Mouse (Mus musculus) MN1 (cell line): ENCODE results near the gene Lonrf2.
A peak's percentile ranks its signal among the peaks of the same experiment; 100 is the strongest.

ENCODE experiments used
- DNase-seq: peaks from one replicate; pipeline ENCODE4 v3.0.0-alpha.2; 2016; ENCODE audit warnings: low spot score

Gene Lonrf2

DNA sequence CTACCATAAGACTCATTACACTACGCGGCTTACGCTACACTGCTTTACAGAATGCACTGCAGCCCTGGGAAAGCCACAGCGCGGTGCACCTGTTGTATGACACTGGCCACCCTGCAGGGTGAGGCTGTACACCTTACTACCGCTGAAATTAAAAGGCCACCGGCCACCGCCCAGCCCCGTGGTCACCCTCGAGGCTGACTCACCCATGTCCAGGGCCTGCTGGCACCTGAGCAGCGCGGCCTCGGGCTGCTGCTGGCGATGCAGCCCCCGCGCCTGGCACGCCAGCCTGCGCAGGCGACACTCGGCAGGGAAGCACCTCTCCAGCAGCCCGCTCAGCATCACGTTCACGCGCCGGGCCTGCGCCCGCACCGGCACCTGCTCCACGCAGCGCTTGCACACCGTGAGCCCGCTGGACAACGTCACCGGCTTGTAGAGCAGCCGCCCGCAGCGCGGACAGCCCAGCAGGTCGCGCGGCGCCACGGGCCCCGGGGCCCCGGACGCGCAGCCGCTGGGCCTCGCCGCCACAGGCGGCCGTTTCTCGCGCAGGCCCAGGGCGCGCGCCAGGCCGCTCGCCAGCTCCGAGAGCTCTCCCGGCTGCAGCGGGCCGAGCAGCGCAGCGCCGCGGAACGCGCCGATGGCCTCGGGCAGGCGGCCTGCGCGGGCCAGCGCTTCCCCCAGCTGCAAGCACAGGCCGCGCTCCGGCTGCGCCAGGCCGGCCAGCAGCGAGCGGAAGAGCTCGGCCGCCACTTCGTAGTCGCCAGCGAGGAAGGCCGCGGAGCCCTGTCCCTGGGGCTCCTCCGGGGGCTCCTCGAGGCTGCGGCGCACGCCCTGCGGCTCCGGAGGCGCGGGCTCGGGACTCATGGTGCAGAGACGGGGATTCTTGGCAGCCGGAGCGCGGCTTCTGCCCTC lies 689 bp downstream of the Lonrf2 start:
- no peak for DNase-seq

DNA sequence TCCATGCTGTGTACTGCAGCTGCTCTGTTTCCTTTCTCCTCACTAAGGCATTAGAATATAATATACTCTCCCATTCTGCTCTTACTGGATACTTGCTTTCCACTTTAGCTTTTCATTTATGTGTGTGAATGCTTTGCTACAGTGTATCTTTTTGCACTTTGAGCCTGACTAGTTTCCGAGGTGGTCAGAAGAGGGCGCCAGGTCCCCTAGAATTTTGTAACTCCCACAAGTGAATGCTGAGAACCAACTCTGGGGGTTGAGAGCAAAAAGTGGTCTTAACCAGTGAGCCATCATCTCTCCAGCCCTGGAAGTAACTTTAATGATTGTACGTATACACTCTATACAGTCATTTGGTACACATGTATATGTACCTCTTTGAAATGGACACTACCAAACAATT lies 1.6 kb downstream of the Lonrf2 start:
- no peak for DNase-seq

DNA sequence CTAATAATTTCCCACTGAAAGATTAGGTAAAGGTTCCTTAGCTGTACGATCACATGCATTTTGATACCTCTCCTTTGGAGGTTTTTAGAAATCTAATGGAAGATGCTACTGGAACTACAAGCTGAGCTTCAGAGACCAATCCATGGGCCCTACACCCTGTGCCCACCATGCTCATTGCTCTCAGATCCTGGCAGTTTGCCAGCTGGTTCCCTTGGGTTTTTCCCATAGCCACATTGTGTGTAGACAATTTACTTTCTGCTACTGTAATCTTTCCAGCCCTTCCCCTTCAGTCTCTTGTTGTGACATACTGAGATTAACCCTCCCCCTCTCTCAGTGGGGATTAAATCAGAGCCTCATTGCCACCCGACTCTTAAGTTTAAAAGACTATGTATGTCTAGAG lies 11.6 kb downstream of the Lonrf2 start:
- no peak for DNase-seq

DNA sequence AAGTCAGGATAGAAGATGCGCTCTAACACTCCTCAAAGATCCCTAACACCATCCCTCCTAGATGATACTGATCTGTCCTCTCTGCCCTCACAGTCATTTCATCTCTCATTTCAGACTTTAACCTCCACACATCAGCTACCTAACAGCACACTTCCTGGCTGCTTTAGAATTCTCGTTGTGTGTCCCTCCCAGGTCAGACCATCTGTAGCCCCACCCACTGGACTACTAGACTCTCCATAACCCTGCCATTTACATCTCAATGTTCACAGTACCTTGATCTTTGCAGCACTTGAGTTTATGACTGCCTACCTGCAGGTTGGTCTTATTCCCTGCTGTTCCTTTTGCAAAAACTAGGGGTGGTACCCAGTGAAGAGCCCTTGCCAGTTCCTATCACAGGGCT lies 12.7 kb downstream of the Lonrf2 start:
- no peak for DNase-seq

DNA sequence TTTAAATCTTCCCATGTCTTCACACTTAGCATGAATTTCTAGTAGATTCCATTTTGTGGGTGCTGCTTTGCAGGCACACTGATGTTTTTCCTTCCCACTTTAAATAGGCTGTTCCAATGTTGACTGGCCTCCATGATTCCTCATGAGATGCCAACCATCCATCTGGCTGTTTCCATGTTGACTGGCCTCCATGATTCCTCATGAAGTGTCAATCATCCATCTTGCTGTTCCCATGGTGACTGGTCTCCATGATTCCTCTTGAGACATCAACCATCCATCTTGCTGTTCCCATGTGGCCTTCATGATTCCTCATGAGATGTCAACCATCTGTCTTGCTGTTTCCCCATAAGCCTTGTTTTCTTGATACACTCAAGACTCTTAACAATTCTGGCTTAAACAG lies 16.8 kb downstream of the Lonrf2 start:
- DNase-seq, result no peak

DNA sequence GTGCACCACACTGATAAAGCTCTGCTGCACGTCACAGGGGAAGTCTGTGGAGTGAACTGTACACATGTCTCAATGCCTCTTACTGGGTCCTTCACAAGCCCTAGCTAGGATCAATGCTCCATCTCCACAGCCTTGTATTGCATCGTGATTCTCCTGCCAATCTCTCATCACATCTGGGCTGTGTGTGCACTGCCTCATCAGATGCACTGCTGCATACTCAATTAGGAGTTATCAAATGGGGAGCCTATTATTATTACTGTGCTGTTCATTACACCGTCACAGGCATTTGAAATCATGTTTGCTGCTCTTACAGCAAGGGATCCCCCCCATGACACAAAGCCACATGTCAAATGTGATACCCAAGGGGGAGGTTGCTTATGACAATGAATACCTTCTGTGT lies 18.8 kb downstream of the Lonrf2 start:
- no peak for DNase-seq

DNA sequence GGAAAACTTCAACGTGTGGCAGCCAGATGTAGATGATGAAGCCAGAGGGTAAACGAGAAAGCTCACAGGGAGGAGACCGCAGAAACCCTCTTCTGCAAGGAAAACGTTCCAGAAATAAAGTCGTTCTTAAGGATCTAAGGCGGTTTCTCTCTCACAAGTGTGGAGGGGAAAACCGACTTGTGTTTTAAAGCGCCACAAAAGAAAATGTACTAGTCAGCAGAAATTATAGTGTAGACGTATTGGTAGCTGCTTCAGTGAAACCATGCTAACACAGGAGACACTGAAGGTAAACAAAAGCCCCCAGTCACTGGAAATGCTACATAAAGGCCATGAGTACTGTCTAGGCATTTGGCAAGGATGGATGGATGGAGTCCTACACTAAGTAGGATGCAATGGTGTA lies 19.2 kb downstream of the Lonrf2 start:
- no peak for DNase-seq

DNA sequence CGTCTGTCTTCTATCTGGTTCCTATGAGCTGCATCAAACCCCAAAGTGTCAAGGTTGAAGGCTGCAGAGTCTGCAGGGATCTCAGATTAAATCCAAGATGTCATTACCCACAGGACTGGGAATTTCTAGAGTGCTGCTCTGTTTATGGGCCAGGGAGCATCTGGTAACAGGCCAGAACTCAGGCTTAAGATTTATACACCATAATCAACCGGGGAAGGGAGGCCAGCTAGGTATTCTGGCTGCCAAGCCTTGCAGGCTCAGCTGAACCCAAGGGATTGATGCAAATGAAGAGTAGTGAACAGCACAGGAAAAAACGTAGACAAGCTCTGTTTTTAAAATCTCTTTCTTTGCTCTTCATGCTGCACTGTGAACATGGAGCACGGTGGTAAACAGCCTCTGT lies 20.2 kb downstream of the Lonrf2 start:
- DNase-seq, result no peak

DNA sequence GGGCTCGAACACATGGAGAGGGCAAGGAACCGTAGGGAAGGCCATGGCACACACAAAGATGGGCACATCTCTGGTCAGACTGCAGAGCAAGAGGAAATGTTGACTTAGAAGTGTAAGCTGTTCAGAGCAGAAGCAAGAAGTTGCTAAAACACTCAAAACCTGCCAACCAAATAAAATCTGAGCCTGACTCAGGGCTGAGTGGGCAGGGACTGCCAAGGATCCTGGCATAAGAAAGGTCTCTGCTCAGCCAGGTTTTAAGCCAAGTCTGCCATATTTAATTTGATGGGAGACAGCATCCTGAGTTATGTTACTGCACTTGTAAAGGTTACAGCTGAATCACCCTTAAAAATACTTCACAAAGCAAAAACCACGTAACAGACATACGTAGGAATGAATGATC lies 29.4 kb downstream of the Lonrf2 start:
- DNase-seq, result no peak

DNA sequence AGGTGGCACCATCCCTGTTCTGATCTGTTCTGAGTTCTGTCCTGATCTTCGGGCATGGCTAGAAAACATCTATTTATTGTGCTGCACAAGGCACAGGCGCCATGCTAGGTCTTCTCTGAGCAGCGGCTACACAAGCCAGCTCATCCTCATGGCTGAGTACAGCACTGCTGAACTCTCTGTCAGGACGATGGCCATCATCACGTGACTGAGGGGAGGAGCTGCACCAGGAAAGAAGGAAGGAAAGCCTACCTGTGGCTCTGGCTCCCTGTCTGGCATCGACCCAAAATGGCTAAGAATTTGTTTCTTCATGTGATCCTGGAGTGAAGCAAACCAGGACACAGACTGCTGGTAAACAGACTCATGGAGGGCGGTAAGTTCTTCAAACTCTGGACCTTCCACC lies 36.1 kb downstream of the Lonrf2 start:
- DNase-seq, result no peak

DNA sequence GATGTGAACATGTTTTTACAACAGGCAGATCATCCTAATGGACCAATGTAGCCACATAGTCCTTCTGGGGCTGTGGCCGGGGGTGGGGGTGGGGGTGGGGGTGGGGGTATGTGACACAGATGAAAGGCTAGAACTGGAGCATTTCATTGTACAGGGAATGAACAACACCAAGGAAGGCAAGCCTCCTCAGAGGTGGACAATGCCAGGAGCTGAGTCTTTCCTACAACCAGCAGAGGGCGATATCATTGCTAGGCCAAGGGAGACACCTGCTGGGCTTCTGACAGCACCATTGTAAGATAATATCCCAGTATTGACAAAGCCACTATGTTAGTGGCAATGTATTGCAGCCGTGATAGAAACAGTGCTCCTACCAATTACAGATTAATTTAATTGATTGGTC lies 37.2 kb downstream of the Lonrf2 start:
- no peak for DNase-seq

DNA sequence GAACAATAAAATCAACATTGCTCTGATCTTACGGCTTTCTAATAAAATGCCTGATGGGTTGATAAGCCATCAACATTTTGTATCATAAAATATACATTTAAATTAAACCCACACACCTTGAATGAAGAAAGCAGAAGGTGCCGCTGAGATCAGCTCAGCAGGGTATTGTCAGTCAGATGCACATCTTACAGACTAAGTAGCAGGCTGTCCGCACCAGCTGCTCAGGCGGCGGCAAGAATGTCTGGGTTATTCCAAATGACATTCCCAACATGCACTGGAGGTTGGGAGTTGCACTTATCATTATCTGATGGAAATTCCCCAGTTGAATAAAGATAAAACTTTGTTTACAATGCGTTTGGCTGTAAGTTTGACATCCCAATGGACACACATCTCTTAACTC lies 39.6 kb downstream of the Lonrf2 start:
- no peak for DNase-seq

DNA sequence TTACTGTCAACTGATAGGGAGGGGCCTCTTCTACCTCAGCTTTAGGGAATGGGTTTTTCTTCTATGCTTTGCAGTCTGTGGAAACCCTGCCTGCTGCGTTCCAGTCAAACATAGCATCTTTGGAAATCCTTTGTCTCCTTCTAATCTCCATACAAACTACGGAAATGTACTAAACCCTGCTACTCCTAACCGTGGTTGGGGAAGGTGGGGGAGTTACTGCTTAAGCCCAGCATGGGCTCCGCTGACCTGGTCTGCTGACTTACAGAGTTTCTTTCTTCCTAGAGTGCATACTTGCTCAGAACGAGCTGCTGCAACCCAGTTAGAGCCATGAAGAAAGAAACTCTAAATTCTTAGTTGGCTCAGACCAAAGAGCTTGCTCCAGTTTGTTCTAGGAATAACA lies 41.0 kb downstream of the Lonrf2 start:
- no peak for DNase-seq

DNA sequence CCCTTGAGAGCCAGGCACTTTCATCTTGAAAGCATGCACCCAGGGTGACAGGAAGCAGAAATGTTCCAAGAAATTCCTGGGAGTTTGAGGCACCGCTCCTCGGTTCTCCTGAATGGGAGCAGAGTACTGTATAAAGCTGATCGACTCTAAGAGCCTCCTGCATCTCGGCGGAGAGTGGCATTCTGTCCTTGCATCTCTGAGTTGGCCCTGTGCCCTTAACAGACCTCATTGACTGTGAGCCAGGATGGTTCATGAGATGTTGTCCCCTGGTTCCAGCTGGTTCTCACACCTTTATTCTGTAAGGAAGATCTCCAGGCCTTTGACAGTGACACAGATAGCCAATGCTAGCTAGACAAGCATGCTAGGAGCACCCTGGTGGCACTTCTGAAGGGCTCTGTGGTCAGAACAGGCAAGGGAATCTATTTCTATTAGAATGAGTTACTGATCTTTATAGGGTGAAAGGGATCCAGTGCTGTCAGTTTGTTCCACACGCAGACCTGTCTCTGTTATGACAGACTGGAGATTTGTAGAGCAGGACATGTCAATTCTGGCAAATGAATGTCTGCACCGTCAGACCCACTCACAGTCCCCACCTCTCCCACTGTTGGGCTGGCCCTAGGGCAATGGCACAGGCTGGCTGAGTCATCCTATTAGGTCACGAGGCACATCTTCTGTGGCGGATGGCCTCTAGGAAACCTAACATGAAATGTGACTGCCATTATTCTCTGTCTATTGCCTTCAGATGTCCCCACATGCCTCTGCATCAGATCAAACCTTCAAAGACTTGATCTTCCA lies 45.3 kb downstream of the Lonrf2 start:
- DNase-seq, result no peak

DNA sequence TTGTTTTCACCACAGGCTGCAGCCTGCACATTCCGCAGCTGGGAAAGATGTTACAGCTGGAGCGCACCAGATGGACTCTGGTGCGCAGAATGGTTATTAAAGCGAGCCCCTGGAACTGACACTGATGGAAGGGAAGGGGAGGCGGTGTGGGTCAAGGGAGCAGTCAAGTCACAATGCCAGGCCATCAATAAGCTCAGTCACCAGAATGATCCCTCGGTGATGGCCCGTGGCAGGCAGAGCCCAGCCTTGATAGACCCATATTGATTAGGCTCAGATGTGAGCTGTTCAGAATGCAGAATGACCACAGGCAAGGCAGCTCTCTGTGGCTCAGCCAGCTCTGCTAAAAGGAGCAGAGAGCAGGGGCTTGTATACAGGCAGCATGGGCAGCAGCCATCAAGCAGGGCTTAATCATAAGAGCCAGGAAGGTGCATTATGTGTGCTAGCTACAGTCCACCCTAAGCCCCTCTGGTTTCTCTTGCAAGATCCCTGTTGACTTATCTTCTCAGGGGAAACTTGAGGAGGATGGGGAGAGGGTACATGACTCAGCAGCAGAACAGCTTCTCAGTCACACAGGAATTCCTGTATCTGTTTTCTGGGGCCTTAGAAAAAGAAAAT lies 46.4 kb downstream of the Lonrf2 start:
- DNase-seq, result no peak

DNA sequence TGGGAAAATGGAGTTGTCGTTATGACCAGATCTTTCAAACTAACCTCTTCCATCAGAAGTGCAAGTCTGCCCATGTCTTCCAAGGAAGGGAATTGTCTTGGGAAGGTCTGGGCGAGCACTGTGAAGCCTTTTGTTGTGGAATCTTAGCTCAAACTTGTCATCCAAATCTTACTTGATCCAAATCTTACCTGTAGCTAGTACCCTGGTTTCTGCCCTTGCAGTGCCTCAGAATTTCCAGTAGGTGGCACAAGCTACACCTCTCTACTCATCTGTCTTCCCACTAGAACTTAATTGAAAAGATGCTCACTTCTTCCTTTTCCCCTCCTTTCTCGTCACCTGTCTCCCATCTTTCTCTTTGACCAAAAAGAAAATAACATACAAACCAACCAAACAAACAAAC lies 47.6 kb downstream of the Lonrf2 start:
- DNase-seq, result no peak

DNA sequence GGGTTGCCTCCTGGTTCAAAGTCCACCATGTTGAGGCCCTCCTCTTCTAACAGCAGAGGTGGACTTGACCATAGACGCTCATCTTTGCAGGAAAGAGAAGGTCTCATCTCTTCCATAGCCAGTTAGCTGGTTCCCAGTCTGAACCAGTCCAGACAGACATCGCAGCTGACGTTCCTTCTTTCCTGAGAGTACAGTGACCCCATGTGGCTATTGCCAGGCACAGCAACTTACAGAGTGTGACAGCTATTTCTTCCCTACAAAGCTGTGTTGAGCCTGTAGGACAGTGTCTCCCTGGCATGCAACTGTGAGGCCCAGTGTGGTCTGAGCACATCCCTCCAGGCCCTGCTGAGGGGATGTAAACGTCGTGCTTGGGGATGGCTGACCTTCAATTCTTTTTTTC lies 49.1 kb downstream of the Lonrf2 start:
- peak; percentile 26 for DNase-seq

DNA sequence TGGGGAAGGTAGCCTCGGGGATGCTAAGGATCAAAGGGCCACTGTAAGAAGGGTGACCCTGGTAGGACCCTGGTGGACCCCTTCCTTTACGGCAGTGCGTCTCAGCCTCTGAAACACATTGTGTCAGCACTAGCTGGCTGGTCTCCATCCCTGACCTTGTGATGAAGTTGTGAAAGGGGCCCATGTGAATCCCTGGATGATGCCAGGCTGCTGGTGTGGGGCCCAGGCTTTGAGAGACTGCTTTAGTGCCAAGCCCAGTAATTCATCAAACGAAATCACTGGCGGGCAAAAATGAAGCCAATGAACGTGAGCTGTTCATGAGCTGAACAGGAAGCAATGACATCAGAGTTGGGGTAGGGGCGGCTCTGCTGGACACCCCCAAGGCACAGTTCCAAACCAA lies 50.2 kb downstream of the Lonrf2 start:
- DNase-seq, result no peak

DNA sequence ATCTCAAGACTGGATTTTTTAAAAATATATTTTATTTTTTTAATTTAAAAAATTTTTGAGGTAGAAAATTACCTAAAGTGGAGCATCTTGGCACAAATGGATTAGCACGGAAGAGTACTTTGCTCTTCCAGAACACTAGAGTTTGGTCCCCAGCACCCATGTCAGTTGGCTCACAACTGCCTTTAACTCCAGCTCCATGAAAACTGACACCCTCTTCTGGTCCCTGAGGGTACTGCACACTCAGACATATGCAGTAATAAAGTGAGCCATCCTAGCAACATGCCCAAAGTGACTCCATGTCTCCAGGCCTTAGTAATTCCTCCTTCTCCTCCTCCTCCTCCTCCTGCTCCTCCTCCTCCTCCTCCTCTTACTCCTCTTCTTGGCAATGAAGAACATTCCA lies 58.2 kb downstream of the Lonrf2 start:
- no peak for DNase-seq

DNA sequence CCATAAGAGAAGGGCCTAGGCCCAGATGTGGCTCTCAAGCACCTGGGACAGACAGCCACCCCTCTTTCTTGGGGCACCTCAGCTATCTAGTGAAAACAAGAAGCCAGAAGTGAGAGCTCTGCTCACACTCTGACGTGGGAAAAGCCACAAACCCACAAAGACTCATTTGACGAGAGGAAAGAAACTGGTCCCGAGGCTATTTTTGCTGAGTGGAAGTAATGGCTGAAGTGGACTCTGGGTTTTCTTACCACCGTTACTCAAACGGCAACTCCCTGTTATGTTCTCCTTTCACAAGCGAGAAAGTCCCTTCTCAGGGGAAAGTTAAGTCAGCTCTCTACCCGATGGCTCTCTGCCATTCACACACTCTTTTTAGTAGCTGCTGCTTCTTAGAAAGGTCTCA lies 59.0 kb downstream of the Lonrf2 start:
- no peak for DNase-seq

DNA sequence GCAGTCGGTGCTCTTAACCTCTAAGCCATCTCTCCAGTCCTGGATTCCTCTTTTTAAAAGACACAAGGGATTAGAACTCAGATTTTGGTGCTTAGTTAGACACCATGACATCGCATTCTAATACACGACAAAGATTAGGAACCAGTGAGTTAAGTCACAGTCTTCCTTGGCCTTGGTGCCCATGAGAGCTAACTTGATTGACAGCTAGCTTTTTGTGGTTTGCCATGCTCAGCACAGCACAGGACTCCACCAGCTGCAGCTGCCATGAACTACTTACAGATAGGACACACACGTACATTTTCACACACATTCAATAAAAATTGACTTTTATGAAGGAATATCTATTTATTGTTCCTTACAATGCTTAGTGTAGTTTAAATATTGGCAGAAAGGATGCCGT lies 60.8 kb downstream of the Lonrf2 start:
- DNase-seq, result no peak

DNA sequence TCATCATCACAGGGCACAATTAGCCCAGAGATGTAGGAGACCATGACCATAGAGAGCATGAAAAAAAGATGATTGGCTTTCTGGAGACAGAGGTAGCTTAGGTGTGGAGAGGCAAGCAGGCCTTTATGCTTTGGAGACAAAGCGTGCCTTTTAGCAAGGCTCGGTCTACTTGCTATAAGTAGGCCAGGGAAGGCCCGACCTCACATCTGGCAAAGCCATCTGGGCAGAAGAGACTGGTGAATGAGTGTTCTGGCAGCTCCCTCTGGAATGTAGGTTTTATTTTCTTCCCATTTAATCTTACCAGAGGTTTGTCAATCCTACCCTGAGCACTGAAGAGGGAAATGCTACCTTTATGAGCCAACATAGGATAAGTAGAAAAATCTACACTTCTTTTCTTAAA lies 65.8 kb downstream of the Lonrf2 start:
- no peak for DNase-seq

DNA sequence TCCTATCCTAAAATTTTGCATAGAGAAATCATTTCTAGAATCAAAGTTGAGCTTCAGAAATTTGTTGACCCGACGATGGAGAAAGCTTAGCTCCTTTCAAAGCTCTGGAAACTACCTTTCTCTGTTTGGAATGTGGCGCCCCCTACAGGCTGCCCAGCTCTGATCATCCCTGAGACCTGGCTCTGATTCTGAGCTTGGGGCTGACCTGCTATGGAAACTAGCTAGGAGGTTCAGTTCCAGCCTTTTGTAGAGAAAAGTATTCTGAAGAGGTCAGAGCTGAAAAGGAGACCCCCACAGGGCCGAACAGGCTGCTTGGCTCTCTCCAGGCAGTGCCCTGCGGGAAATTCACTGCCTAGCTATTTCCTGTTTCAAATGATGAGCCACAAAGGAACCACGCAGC lies 66.6 kb downstream of the Lonrf2 start:
- DNase-seq, result no peak
